Mouse (Mus musculus) embryonic fibroblast, embryonic 13.5 days (primary cell): ENCODE measurements around the gene A130010J15Rik.

Experiments used
- CTCF ChIP-seq: IDR thresholded peaks from 2 replicates; pipeline ENCODE4 v1.5.1; 2011; ENCODE audit warnings: mild to moderate bottlenecking, control low read depth, low read length, moderate library complexity, borderline replicate concordance; ENCODE audit not compliant: insufficient read depth
- POLR2A ChIP-seq: IDR thresholded peaks from 2 replicates; pipeline ENCODE4 v1.6.1; 2011; ENCODE audit warnings: low read depth, mild to moderate bottlenecking, control low read depth, low read length, moderate library complexity

- no peak for TF ChIP-seq CTCF
- TF ChIP-seq POLR2A = no peak
These were observed 18.6 kb upstream of the A130010J15Rik start for GRCm38 (mm10) chr1:193149231-193149630.
